Mouse (Mus musculus) forebrain, embryonic 13.5 days (tissue): ENCODE data around the gene Arid1b. TPM values are rescaled to one million over a fixed set of nuclear protein-coding genes. Genes with fewer than 3 reads are reported as not detected.
A peak's percentile ranks its signal among the peaks of the same experiment; 100 is the strongest.

Experiments
- ATAC-seq: fragments of 200-750 bp; cut with Nextera tagmentation; 2 replicates; pipeline ENCODE4 v1.8.0; 2017
- H3K27ac ChIP-seq: fragments of 300-500 bp; sonication (generic); 2 replicates; pipeline ENCODE4 v1.5.1; 2015; ENCODE audit warnings: inconsistent platforms, mild to moderate bottlenecking, moderate library complexity
- H3K27me3 ChIP-seq: fragments of 300-500 bp; sonication (generic); 2 replicates; pipeline ENCODE4 v1.6.1; 2015; ENCODE audit warnings: mild to moderate bottlenecking, inconsistent platforms
- H3K36me3 ChIP-seq: fragments of 300-500 bp; sonication (generic); 2 replicates; pipeline ENCODE4 v1.6.1; 2015; ENCODE audit warnings: mild to moderate bottlenecking, inconsistent platforms; ENCODE audit not compliant: poor library complexity, severe bottlenecking
- H3K4me1 ChIP-seq: fragments of 300-500 bp; sonication (generic); 2 replicates; pipeline ENCODE4 v1.6.1; 2015; ENCODE audit warnings: inconsistent platforms
- H3K4me2 ChIP-seq: fragments of 300-500 bp; sonication (generic); 2 replicates; pipeline ENCODE4 v1.6.1; 2015; ENCODE audit warnings: inconsistent platforms, mild to moderate bottlenecking, moderate library complexity
- H3K4me3 ChIP-seq: fragments of 300-500 bp; sonication (generic); 2 replicates; pipeline ENCODE4 v1.5.1; 2015; ENCODE audit warnings: mild to moderate bottlenecking, inconsistent platforms
- H3K9ac ChIP-seq: fragments of 300-500 bp; sonication (generic); 2 replicates; pipeline ENCODE4 v1.6.1; 2015; ENCODE audit warnings: mild to moderate bottlenecking, inconsistent platforms
- H3K9me3 ChIP-seq: fragments of 300-500 bp; sonication (generic); replicated peaks from 2 replicates; pipeline ENCODE4 v1.6.1; 2016; ENCODE audit warnings: inconsistent platforms
- WGBS: fragments of 180-500 bp; shearing (Covaris S2); methylation state at CpG from one replicate; pipeline ENCODE4 v1.1.7; 2015; 5-methylcytosine and 5-hydroxymethylcytosine counted together
- polyA plus RNA-seq: library from polyadenylated mRNA; unstranded; fragments of >200 nt; fragmentation: Nextera tagmentation; extraction: Ambion mirVana; gene quantifications from 2 replicates; pipeline ENCODE4 v1.2.1, GENCODE M21; 2015

The Arid1b gene
- polyA plus RNA-seq, 1 experiment from 2014 or later: 11.7 TPM

DNA sequence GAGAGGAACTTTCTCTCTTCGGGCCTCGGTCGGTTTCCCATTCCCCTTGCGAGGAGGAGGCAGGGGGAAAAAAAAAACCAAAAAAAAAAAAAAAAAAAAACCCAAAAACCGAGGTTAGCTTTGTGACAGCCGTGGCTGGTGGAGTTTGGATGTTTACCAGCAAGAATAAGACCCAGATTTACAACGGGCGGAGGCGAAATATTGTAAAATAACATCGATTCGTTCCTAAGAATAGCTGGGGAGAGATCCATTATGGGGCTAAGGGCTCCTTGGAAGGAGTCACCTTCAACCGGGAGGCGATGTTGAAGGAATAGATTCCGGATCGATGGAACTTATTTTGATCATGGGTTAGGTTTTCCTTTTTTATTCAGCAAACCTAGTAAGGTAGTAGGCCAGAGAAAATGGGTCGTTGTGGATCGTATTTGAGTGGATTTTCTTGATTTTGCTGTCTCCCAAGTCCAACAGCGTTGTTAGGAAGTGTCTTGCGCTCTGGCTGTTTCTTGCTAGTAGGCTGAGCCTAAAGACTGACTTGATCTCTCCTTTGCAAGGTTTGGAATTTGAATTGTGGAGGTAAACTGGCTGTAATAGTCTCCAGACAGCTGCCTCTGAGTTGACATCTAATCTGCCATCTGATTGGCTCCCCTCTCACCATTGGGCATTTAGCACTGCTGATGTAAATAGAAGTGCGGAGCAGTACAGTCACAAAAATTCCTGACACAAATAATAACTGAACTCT is 2.9 kb downstream of the Arid1b start:
- H3K4me1 ChIP-seq: peaks cover 45% of the 10 kb centered on the region
- peak overlapping the region; percentile 80 for H3K4me3 ChIP-seq
- H3K9me3 ChIP-seq: no peaks in the 10 kb centered on the region
- WGBS: 0% methylated on average over 20 of the region's 20 CpGs
- no peaks in the 10 kb centered on the region for H3K36me3 ChIP-seq
- H3K9ac ChIP-seq: peak overlapping the region; percentile 100
- no peak for ATAC-seq
- H3K27me3 ChIP-seq: 0 out of 2 replicates have a peak, but pooled peaks cover 4% of the 10 kb centered on the region
- H3K27ac ChIP-seq: peak overlapping the region; percentile 100
- H3K4me2 ChIP-seq: peak overlapping the region; percentile 79

- no peak for ATAC-seq
- Histone ChIP-seq H3K27me3 (peaks cover under 1% of the 10 kb centered on the region; the same call in 1 of the 2 replicates), H3K9ac (no peak overlapping the region), H3K36me3 (no peaks in the 10 kb centered on the region), H3K4me1 (peaks cover 52% of the 10 kb centered on the region), H3K9me3 (no peaks in the 10 kb centered on the region), H3K4me3 (peak overlapping the region; percentile 23; the same call in 1 of the 2 replicates), H3K27ac (no peak overlapping the region), H3K4me2 (peak overlapping the region; percentile 55)
- 22% methylated on average over 3 of the region's 3 CpGs for WGBS
These were observed 3.8 kb downstream of the Arid1b start for GRCm38 (mm10) chr17:4997968-4998367.

DNA sequence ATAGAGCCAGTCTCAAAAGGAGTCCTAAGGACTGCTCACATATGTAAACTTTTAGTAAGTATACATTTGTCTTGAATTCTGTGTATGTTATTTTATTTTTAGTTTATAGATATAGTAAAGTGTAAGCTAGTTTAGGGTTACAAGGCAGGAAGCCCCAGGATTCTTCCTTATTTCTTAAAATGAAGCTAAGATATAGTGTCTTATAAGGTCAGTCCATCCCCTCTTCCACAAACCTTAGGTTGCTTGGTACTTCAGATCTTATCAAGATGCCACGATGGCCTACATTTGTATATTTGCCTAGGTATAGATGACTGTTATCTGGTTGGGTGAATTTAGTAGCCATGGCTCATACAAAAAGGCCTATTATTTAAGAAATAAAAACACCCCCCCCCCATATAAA is 5.1 kb downstream of the Arid1b start:
- Histone ChIP-seq H3K4me2 (peak overlapping the region; percentile 37), H3K9me3 (no peaks in the 10 kb centered on the region), H3K4me3 (no peak overlapping the region), H3K27ac (no peak overlapping the region), H3K4me1 (peaks cover 57% of the 10 kb centered on the region), H3K9ac (no peak overlapping the region), H3K36me3 (no peaks in the 10 kb centered on the region), H3K27me3 (peaks cover 2% of the 10 kb centered on the region)
- WGBS: 90% methylated on average over 1 of the region's 1 CpGs
- no peak for ATAC-seq

- H3K4me3 ChIP-seq: peak overlapping the region; percentile 12
- ATAC-seq: no peak
- no peaks in the 10 kb centered on the region for H3K9me3 ChIP-seq
- H3K36me3 ChIP-seq: no peaks in the 10 kb centered on the region
- 55% methylated on average over 10 of the region's 10 CpGs for WGBS
- peaks cover 64% of the 10 kb centered on the region for H3K4me1 ChIP-seq
- no peak overlapping the region for H3K27ac ChIP-seq
- H3K4me2 ChIP-seq: peak overlapping the region; percentile 49
- H3K27me3 ChIP-seq: peaks cover 9% of the 10 kb centered on the region
- H3K9ac ChIP-seq: peak overlapping the region; percentile 48
These were observed 5.9 kb downstream of the Arid1b start for GRCm38 (mm10) chr17:5000001-5000400.

GRCm38 (mm10) chr17:5000871-5001270 is 6.7 kb downstream of the Arid1b start:
- Histone ChIP-seq H3K27ac (no peak overlapping the region), H3K9ac (peak overlapping the region; percentile 52), H3K9me3 (no peaks in the 10 kb centered on the region), H3K27me3 (peaks cover 15% of the 10 kb centered on the region), H3K4me1 (peaks cover 71% of the 10 kb centered on the region), H3K4me2 (peak overlapping the region; percentile 48), H3K36me3 (no peaks in the 10 kb centered on the region), H3K4me3 (peak overlapping the region; percentile 17; the same call in 1 of the 2 replicates)
- 33% methylated on average over 7 of the region's 7 CpGs for WGBS
- ATAC-seq: no peak

GRCm38 (mm10) chr17:5001531-5002131 is 7.5 kb downstream of the Arid1b start:
- Histone ChIP-seq H3K4me1 (peaks cover 77% of the 10 kb centered on the region), H3K4me3 (no peak overlapping the region), H3K9ac (no peak overlapping the region), H3K36me3 (no peaks in the 10 kb centered on the region), H3K27me3 (peaks cover 15% of the 10 kb centered on the region), H3K9me3 (no peaks in the 10 kb centered on the region), H3K4me2 (no peak overlapping the region), H3K27ac (no peak overlapping the region)
- WGBS: 48% methylated on average over 9 of the region's 9 CpGs
- ATAC-seq: no peak

DNA sequence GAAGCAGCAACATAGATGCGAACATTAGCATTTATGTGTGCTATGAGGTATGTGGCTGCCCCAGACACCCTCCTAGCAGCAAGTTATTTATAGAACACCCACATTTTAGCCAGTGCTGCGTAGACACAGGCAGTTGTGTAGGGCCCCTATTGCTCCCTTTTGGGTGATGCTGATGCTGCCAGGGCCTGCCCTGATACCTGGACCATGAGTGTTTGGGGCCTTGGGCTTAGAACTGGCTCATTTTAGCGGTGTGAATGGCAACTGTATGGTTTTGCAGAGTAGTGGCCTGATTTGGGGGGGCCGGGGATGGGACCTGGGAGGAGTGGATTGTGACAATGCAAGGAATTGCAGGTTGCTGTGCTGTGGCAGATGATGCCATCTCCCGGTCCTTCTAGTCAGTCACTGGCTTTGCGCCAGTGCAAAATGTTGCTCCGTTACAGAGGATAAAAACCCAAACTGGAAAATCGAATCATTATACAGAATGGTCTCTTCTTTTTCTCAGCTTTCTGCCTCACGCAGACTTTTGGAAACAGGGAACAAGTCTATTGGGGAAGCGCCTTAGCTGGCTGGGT is 8.9 kb downstream of the Arid1b start:
- no peak overlapping the region for H3K9ac ChIP-seq
- H3K4me2 ChIP-seq: 0 out of 2 replicates have a peak overlapping the region, but pooled peaks have one; percentile 3
- peaks cover 89% of the 10 kb centered on the region for H3K4me1 ChIP-seq
- H3K4me3 ChIP-seq: no peak overlapping the region
- peaks cover 15% of the 10 kb centered on the region for H3K27me3 ChIP-seq
- H3K27ac ChIP-seq: no peak overlapping the region
- H3K36me3 ChIP-seq: no peaks in the 10 kb centered on the region
- no peak for ATAC-seq
- H3K9me3 ChIP-seq: no peaks in the 10 kb centered on the region
- 79% methylated on average over 10 of the region's 10 CpGs for WGBS

- Histone ChIP-seq H3K9ac (peak overlapping the region; percentile 26; the same call in 1 of the 2 replicates), H3K9me3 (no peaks in the 10 kb centered on the region), H3K36me3 (no peaks in the 10 kb centered on the region), H3K27me3 (peaks cover 18% of the 10 kb centered on the region), H3K27ac (no peak overlapping the region), H3K4me1 (peaks cover 93% of the 10 kb centered on the region), H3K4me3 (no peak overlapping the region), H3K4me2 (peak overlapping the region; percentile 12; the same call in 1 of the 2 replicates)
- ATAC-seq: no peak
- WGBS: 51% methylated on average over 8 of the region's 8 CpGs
These were observed 10.1 kb downstream of the Arid1b start for GRCm38 (mm10) chr17:5004266-5004665.

DNA sequence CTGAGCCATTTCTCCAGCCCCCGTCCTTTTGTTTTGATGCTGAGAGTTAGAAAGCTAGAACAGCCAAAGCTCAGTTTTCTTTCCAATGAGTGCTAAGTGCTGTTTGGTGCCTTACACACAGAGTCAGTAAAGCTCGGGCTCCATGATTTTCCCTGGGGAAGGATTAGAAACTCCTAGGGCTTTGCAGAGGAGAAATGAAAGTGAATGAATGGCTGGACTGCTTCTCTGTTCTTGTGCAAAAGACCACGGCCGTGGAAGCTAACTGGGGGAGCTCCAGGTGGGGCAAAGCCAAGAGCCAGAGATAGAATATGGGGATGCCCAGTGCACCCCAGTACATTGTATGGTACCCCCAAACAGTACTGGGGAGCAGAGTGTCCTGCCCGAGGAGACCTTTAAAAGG is 10.6 kb downstream of the Arid1b start:
- 30% methylated on average over 5 of the region's 5 CpGs for WGBS
- Histone ChIP-seq H3K4me1 (peaks cover 95% of the 10 kb centered on the region), H3K4me3 (no peak overlapping the region), H3K27me3 (peaks cover 19% of the 10 kb centered on the region), H3K36me3 (no peaks in the 10 kb centered on the region), H3K9ac (peak overlapping the region; percentile 26; the same call in 1 of the 2 replicates), H3K4me2 (peak overlapping the region; percentile 12; the same call in 1 of the 2 replicates), H3K27ac (no peak overlapping the region), H3K9me3 (no peaks in the 10 kb centered on the region)
- no peak for ATAC-seq

DNA sequence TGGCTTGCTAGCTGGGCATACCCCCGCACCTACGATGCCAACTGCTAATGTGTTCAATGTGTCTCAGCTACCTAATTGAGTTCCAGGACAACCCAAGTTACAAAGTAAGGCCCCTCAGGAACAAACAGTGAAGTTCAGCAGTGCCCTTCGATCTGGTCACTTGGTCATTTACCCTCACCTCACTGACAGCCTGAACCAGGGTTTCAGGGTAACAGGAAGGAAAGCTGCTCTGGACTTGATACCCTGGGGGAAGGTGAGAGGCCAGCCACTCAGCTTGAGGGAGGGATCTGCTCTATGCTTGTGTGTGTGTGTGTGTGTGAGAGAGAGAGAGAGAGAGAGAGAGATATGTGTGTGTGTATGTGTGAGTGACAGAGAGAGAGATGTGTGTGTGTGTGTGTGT is 11.2 kb downstream of the Arid1b start:
- no peak overlapping the region; the same call in 1 of the 2 replicates for H3K9ac ChIP-seq
- 88% methylated on average over 3 of the region's 3 CpGs for WGBS
- no peaks in the 10 kb centered on the region for H3K36me3 ChIP-seq
- H3K9me3 ChIP-seq: no peaks in the 10 kb centered on the region
- peaks cover 22% of the 10 kb centered on the region for H3K27me3 ChIP-seq
- no peak overlapping the region for H3K4me3 ChIP-seq
- no peak for ATAC-seq
- H3K27ac ChIP-seq: no peak overlapping the region
- H3K4me2 ChIP-seq: no peak overlapping the region
- H3K4me1 ChIP-seq: peaks cover 93% of the 10 kb centered on the region

DNA sequence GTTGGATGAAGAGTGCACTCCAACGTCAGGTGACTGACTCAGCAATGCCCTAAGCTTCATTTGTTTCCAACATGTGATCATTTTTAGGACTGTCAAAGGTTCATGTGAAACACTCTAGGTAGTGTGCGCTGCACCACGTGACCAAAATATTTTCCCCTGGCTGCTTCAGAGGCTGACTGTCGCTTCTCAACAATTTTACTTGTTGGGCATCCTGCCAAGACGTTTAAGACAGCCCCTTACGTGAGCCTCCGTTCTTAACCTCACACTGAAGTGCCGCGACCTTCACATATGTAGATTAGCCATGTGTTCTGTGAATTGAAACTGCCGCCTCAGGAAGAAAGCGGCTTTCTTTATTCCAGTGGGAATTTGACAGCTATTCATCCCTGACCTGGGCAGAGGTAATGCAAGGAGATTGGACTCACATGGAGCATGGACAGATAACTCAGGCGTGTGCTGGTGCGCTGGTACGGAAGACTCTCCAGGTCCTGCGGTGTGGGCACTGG is 13.1 kb downstream of the Arid1b start:
- Histone ChIP-seq H3K27ac (peak overlapping the region; percentile 8; the same call in 1 of the 2 replicates), H3K4me1 (peaks cover 80% of the 10 kb centered on the region), H3K36me3 (no peaks in the 10 kb centered on the region), H3K27me3 (peaks cover 26% of the 10 kb centered on the region), H3K9me3 (no peaks in the 10 kb centered on the region), H3K4me3 (peak overlapping the region; percentile 16), H3K9ac (no peak overlapping the region; the same call in 1 of the 2 replicates), H3K4me2 (peak overlapping the region; percentile 55)
- 3% methylated on average over 15 of the region's 15 CpGs for WGBS
- peak; percentile 81 for ATAC-seq

- WGBS: 16% methylated on average over 10 of the region's 10 CpGs
- no peak overlapping the region for H3K4me3 ChIP-seq
- no peaks in the 10 kb centered on the region for H3K9me3 ChIP-seq
- H3K27ac ChIP-seq: no peak overlapping the region
- ATAC-seq: peak; percentile 50; the same call in 1 of the 2 replicates
- H3K9ac ChIP-seq: no peak overlapping the region
- H3K4me2 ChIP-seq: peak overlapping the region; percentile 55
- H3K27me3 ChIP-seq: peaks cover 28% of the 10 kb centered on the region
- peaks cover 77% of the 10 kb centered on the region for H3K4me1 ChIP-seq
- H3K36me3 ChIP-seq: no peaks in the 10 kb centered on the region
These were observed 14.1 kb downstream of the Arid1b start for GRCm38 (mm10) chr17:5008236-5008635.
